Mouse (Mus musculus) MEL (cell line): ENCODE measurements around the gene Zc3h12d. TPM values are rescaled to one million over a fixed set of nuclear protein-coding genes. Genes with fewer than 3 reads are reported as not detected.

Source experiments
- DNase-seq: peaks from one replicate; pipeline ENCODE4 v3.0.0; 2011; ENCODE audit warnings: low read depth, low spot score
- H3K27ac ChIP-seq: 2 replicates; pipeline ENCODE4 v1.5.1; 2012; ENCODE audit warnings: low read depth, mild to moderate bottlenecking, control low read depth, low read length, moderate library complexity; ENCODE audit not compliant: control insufficient read depth
- H3K27me3 ChIP-seq, 2 experiments: fragments of 150-350 bp in 1 of 2; sonication (generic) in 1 of 2; 2 replicates each; pipeline ENCODE4 v1.6.1; 2012; ENCODE audit warnings: low read length in 2 of 2, mild to moderate bottlenecking in 2 of 2, improper control_type of control experiment in 1 of 2, moderate library complexity in 1 of 2; ENCODE audit not compliant: insufficient read depth in 2 of 2, control insufficient read depth in 1 of 2
- H3K36me3 ChIP-seq, 2 experiments: 2 replicates each; pipeline ENCODE4 v1.6.1; 2012 to 2014; ENCODE audit warnings: low read length in 2 of 2, improper control_type of control experiment in 1 of 2, inconsistent platforms in 1 of 2, mild to moderate bottlenecking in 1 of 2; ENCODE audit not compliant: insufficient read depth in 2 of 2, control insufficient read depth in 1 of 2
- H3K4me1 ChIP-seq, 2 experiments: fragments of 150-350 bp in 1 of 2; sonication (generic) in 1 of 2; 2 replicates each; pipeline ENCODE4 v1.6.1; 2012; ENCODE audit warnings: low read length in 2 of 2, improper control_type of control experiment in 1 of 2, mild to moderate bottlenecking in 1 of 2; ENCODE audit not compliant: insufficient read depth in 2 of 2, control insufficient read depth in 1 of 2
- H3K4me3 ChIP-seq, 2 experiments: fragments of 150-350 bp in 1 of 2; sonication (generic) in 1 of 2; 2 replicates each; pipeline ENCODE4 v1.5.1; 2012; ENCODE audit warnings: low read depth in 2 of 2, low read length in 2 of 2, mild to moderate bottlenecking in 2 of 2, moderate library complexity in 2 of 2, control low read depth in 1 of 2, improper control_type of control experiment in 1 of 2; ENCODE audit not compliant: control insufficient read depth in 1 of 2, insufficient read depth in 1 of 2
- H3K79me2 ChIP-seq: 2 replicates; pipeline ENCODE4 v1.6.1; 2012; ENCODE audit warnings: mild to moderate bottlenecking, low read length, moderate library complexity; ENCODE audit not compliant: control insufficient read depth, poor library complexity, insufficient read depth
- H3K9ac ChIP-seq: 2 replicates; pipeline ENCODE4 v1.6.1; 2012; ENCODE audit warnings: low read depth, mild to moderate bottlenecking, control low read depth, low read length, moderate library complexity; ENCODE audit not compliant: control insufficient read depth, poor library complexity, severe bottlenecking
- H3K9me3 ChIP-seq: fragments of 150-350 bp; sonication (generic); replicated peaks from 2 replicates; pipeline ENCODE4 v1.6.1; 2012; ENCODE audit warnings: mild to moderate bottlenecking, low read length, improper control_type of control experiment, moderate library complexity; ENCODE audit not compliant: insufficient read depth
- BHLHE40 ChIP-seq: IDR thresholded peaks from 2 replicates; pipeline ENCODE4 v1.6.1; 2012; ENCODE audit warnings: low read depth, mild to moderate bottlenecking, inconsistent platforms, low read length, improper control_type of control experiment, borderline replicate concordance
- CTCF ChIP-seq, 3 experiments: IDR thresholded peaks in 2 of 3; conservative IDR thresholded peaks in 1 of 3; 2 replicates each; pipeline ENCODE4 v1.5.1; 2011 to 2012; ENCODE audit warnings: low read length in 3 of 3, low read depth in 2 of 3, mild to moderate bottlenecking in 2 of 3, improper control_type of control experiment in 1 of 3, inconsistent platforms in 1 of 3, mixed read lengths in 1 of 3, moderate library complexity in 1 of 3; ENCODE audit not compliant: control insufficient read depth in 1 of 3, insufficient read depth in 1 of 3, poor library complexity in 1 of 3, severe bottlenecking in 1 of 3
- E2F4 ChIP-seq: IDR thresholded peaks from 2 replicates; pipeline ENCODE4 v1.6.1; 2011; ENCODE audit warnings: low read depth, low read length, improper control_type of control experiment, borderline replicate concordance
- EP300 ChIP-seq, 2 experiments: IDR thresholded peaks; 2 replicates each; pipeline ENCODE4 v1.6.1; 2011; ENCODE audit warnings: improper control_type of control experiment in 2 of 2, low read length in 2 of 2, low read depth in 1 of 2, mild to moderate bottlenecking in 1 of 2
- GATA1 ChIP-seq: IDR thresholded peaks from 2 replicates; pipeline ENCODE4 v1.6.1; 2011; ENCODE audit warnings: low read depth, low read length, improper control_type of control experiment
- JUND ChIP-seq: IDR thresholded peaks from 2 replicates; pipeline ENCODE4 v1.6.1; 2011; ENCODE audit warnings: low read depth, mild to moderate bottlenecking, improper control_type of control experiment, low read length
- MAX ChIP-seq: IDR thresholded peaks from 2 replicates; pipeline ENCODE4 v1.6.1; 2011; ENCODE audit warnings: low read length, improper control_type of control experiment
- MAZ ChIP-seq: IDR thresholded peaks from 2 replicates; pipeline ENCODE4 v1.6.1; 2012; ENCODE audit warnings: low read depth, mild to moderate bottlenecking, inconsistent platforms, low read length, improper control_type of control experiment
- MEF2A ChIP-seq: IDR thresholded peaks from 2 replicates; pipeline ENCODE4 v1.6.1; 2014; ENCODE audit warnings: low read depth, mild to moderate bottlenecking, inconsistent platforms, low read length, improper control_type of control experiment; ENCODE audit not compliant: poor library complexity, insufficient replicate concordance, severe bottlenecking; ENCODE audit errors: extremely low read depth
- MXI1 ChIP-seq: IDR thresholded peaks from 2 replicates; pipeline ENCODE4 v1.6.1; 2011; ENCODE audit warnings: mild to moderate bottlenecking, low read depth, low read length, improper control_type of control experiment
- MYB ChIP-seq: IDR thresholded peaks from 2 replicates; pipeline ENCODE4 v1.6.1; 2011; ENCODE audit warnings: mild to moderate bottlenecking, low read depth, low read length, improper control_type of control experiment
- MYC ChIP-seq: IDR thresholded peaks from 2 replicates; pipeline ENCODE4 v1.6.1; 2011; ENCODE audit warnings: low read depth, mild to moderate bottlenecking, low read length, improper control_type of control experiment, moderate library complexity
- POLR2A ChIP-seq, 2 experiments: IDR thresholded peaks; 2 replicates each; pipeline ENCODE4 v1.6.1; 2011 to 2012; ENCODE audit warnings: low read length in 2 of 2, mild to moderate bottlenecking in 2 of 2, control low read depth in 1 of 2, improper control_type of control experiment in 1 of 2, low read depth in 1 of 2, moderate library complexity in 1 of 2; ENCODE audit not compliant: control insufficient read depth in 1 of 2, insufficient read depth in 1 of 2, poor library complexity in 1 of 2
- RAD21 ChIP-seq: IDR thresholded peaks from 2 replicates; pipeline ENCODE4 v1.6.1; 2011; ENCODE audit warnings: mild to moderate bottlenecking, low read depth, low read length, improper control_type of control experiment
- RCOR1 ChIP-seq: IDR thresholded peaks from 2 replicates; pipeline ENCODE4 v1.6.1; 2012; ENCODE audit warnings: low read depth, mild to moderate bottlenecking, inconsistent platforms, low read length, improper control_type of control experiment
- SIN3A ChIP-seq: IDR thresholded peaks from 2 replicates; pipeline ENCODE4 v1.6.1; 2012; ENCODE audit warnings: low read length, improper control_type of control experiment, inconsistent platforms
- TCF12 ChIP-seq: IDR thresholded peaks from 2 replicates; pipeline ENCODE4 v1.6.1; 2014; ENCODE audit warnings: low read depth, mild to moderate bottlenecking, inconsistent platforms, low read length, improper control_type of control experiment, moderate library complexity
- UBTF ChIP-seq: IDR thresholded peaks from 2 replicates; pipeline ENCODE4 v1.6.1; 2012; ENCODE audit warnings: low read depth, mild to moderate bottlenecking, inconsistent platforms, low read length, improper control_type of control experiment, moderate library complexity, borderline replicate concordance; ENCODE audit not compliant: insufficient read depth
- USF1 ChIP-seq: IDR thresholded peaks from 2 replicates; pipeline ENCODE4 v1.6.1; 2014; ENCODE audit warnings: low read depth, mild to moderate bottlenecking, inconsistent platforms, low read length, improper control_type of control experiment, moderate library complexity
- polyA plus RNA-seq, 2 experiments: library from polyadenylated mRNA; stranded (reverse) in 1 of 2; unstranded in 1 of 2; fragments of >175 nt in 1 of 2; fragments of >200 nt in 1 of 2; gene quantifications; 2 replicates each; pipeline versions ENCODE4 v1.2.1 to v1.2.4; 2012; ENCODE audit warnings: low replicate concordance in 2 of 2, low read depth in 1 of 2; ENCODE audit not compliant: insufficient read length in 2 of 2, insufficient read depth in 1 of 2, missing spikeins in 1 of 2
- total RNA-seq: library from RNA; depleted of rRNA; stranded (reverse); fragments of 300-350 nt; gene quantifications from 2 replicates; pipeline ENCODE4 v1.2.3, GENCODE M21; 2012

Gene Zc3h12d
- total and polyA plus RNA-seq, 3 experiments = not detected

DNA sequence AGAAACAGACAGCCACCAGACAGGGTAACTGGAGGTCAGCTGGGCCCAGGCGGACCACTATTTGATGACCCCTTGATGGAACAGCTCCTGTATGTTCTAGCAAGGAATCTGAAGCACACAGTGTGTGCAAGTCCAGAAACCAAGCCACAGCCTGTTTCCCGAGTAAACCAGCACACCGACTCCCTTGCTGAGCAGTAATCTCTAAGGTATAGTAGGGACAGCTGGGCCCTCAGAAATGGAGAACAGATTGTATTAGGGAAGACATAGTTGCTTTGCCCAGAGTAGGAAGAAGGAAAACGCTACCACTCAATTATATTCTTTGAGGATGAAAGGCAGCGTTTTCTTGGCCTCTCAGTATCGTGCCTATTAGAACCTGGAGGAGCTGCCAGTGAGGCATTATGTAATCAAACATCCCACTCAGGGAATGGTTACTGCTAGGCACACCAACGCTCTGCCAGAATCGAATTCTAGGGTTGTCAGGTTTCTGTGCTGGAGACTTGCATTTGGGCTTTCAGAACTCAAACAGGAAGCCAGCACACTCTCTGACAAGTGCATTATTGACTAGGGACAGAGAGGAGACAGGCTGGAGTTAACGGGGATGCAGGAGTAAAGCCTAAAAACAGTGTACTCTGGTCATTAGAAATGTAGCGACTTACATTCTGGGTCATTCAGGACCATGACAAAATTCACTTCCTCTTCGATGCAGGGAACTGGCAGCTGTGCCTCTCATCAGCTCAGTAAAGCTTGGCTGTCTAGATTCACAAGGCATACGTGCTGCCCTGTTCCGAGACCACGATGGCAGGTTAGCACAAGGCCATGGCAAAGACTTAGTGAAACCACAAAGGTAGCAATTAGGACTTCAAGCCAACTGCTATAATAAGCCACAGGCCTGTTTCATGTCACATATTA lies 68.7 kb downstream of the Zc3h12d start (continued):
- no peak for TF ChIP-seq JUND

DNA sequence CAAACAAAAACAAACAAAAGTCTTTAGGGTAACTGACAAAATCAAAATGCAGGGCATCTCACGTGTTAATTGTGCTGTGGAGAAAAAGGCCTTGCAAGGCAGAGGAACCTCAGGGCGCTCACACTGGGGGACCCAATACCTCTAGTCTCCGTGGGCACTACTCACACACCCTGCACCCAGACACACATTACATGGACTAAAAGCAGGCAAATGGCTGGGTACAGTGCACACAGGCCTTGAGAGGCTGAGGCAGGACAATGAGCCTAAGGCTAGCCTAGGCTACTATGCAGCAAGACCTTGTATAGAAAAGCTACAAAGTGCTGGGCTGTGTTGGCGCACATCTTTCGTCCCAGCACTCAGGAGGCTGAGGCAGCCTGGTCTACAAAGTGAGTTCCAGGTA lies 71.9 kb downstream of the Zc3h12d start:
- Histone ChIP-seq H3K36me3 (peaks cover 0 to 6% of the 10 kb centered on the region in 2 experiments; a peak in 2 of 4 replicates), H3K9me3 (no peaks in the 10 kb centered on the region)
- TF ChIP-seq MAX (no peak), POLR2A (IDR thresholded peaks at IDR 0.05; ENCODE audit: control insufficient read depth in 1 of 2, insufficient read depth in 1 of 2, low read depth in 1 of 2, low read length in 2 of 2, poor library complexity in 1 of 2) (no peak), UBTF (no peak), MYB (no peak), MYC (no peak), GATA1 (no peak), BHLHE40 (no peak), CTCF (IDR thresholded peaks at IDR 0.05 in 2 of 3, conservative IDR thresholded peaks at IDR 0.05 in 1 of 3; ENCODE audit: control insufficient read depth in 1 of 3, insufficient read depth in 1 of 3, low read depth in 2 of 3, low read length in 3 of 3, poor library complexity in 1 of 3, severe bottlenecking in 1 of 3) (no peak)

DNA sequence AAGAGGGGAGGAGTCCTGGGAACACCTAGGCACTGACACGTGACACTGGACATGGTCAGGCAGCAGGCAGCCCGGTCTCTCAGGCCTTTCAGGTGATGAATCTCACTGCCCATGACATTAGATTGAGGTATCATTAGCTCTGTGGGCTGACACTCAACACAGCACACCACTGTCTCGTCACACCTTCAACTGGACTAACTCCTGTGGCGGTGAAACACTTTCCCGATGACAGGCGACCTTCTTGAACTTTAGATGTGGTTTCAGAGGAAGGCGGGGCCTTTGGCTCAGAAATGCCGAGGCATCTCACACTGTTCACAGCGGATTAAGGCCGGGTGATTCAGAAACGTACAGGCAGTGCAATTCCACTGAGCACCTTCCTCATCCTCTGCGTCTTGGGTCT lies 74.9 kb downstream of the Zc3h12d start:
- no peaks in the 10 kb centered on the region for H3K79me2 ChIP-seq
- TF ChIP-seq E2F4 (no peak), MXI1 (no peak), MYC (no peak), JUND (no peak), CTCF (IDR thresholded peaks at IDR 0.05 in 2 of 3, conservative IDR thresholded peaks at IDR 0.05 in 1 of 3; ENCODE audit: control insufficient read depth in 1 of 3, insufficient read depth in 1 of 3, low read depth in 2 of 3, low read length in 3 of 3, poor library complexity in 1 of 3, severe bottlenecking in 1 of 3) (no peak), RCOR1 (no peak), RAD21 (no peak), TCF12 (no peak), USF1 (no peak), EP300 (IDR thresholded peaks at IDR 0.05; ENCODE audit: low read depth in 1 of 2, low read length in 2 of 2) (no peak), MEF2A (no peak), UBTF (no peak), SIN3A (no peak), MAZ (no peak)
- TF ChIP-seq, all 39 proteins: peak for 0
- no peaks in the 10 kb centered on the region for H3K4me1 ChIP-seq

More for the DNA sequence above, 71.9 kb downstream of the Zc3h12d start:
- Histone ChIP-seq H3K9ac (no peak overlapping the region), H3K27me3 (no peaks in the 10 kb centered on the region), H3K27ac (no peak overlapping the region), H3K4me3 (no peak overlapping the region), H3K4me1 (no peaks in the 10 kb centered on the region), H3K79me2 (no peaks in the 10 kb centered on the region)
- no peak for DNase-seq

More for the DNA sequence above, 74.9 kb downstream of the Zc3h12d start:
- Histone ChIP-seq H3K36me3 (peaks cover 0 to 25% of the 10 kb centered on the region in 2 experiments; a peak in 2 of 4 replicates), H3K27ac (no peak overlapping the region), H3K27me3 (no peaks in the 10 kb centered on the region), H3K9me3 (no peaks in the 10 kb centered on the region), H3K9ac (no peak overlapping the region), H3K4me3 (no peak overlapping the region)
- DNase-seq = no peak
